ENCODE assay signal across 14 mouse cellular contexts in the genomic region with DNA sequence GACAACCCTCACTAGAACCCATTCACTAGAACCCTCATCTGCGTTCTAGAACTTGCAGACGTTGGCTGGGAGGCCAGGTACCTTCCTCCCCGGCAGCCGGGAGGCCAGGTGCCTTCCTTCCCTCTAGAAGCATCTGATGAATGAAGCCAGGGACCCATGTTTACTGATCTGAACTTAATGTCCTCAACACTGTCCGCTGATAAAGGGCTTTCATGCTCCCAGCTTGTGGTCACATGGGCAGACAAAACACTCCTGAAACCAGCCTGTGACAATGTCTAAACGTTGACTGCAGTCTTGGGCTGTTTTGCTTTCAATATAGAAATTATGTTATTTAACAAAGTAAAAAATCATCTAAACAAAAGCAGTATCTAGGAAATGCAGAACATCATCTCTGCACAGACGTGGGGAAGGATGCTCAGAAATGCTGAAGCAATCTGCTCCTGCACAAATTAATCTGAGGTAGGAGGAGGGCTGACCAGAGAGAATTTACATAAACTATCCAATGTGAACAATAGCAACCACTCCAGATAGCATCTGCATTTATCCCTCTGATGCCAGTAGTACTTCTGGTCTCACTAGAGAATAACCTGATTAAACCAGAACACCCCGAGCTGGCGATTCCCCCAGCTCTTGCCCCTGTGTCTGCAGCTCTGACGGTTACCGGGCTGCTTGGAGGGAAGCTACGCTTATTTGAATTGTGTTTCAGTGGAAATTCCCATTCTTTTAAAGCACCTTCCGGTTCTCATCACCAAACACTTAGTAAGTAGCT. TPM values are rescaled to one million over a fixed set of nuclear protein-coding genes. Genes with fewer than 3 reads are reported as not detected.
DNase-seq lines count a peak whose midpoint lies in the region; ATAC-seq and TF ChIP-seq lines count a peak whose summit lies in the region.
"Had no signal": no experiment of that assay in that cellular context is flagged by ENCODE, and none has a peak within 500 bp of the region (broad histone marks: within the 10 kb centered on the region; RNA-seq: fewer than 3 reads in every experiment).

No protein-coding gene starts in this region.

- TF ChIP-seq CTCF in hindbrain, postnatal 0 days (IDR thresholded peaks at IDR 0.05; ENCODE audit: low read depth) = no peak

- no peaks in the 10 kb centered on the region for H3K27me3 ChIP-seq in hindbrain, embryonic 13.5 days
- no peaks in the 10 kb centered on the region for H3K27me3 ChIP-seq in hindbrain, postnatal 0 days (ENCODE audit: insufficient read depth, low read length)

- H3K4me2 ChIP-seq in hindbrain, embryonic 13.5 days = peak overlapping the region; percentile 11; the same call in 1 of the 2 replicates
- H3K4me2 ChIP-seq in hindbrain, postnatal 0 days (ENCODE audit: low read depth, low read length) = no peak overlapping the region

- DNase-seq in cerebellum, adult 9-10 months = peak; percentile 11
- DNase-seq in cerebellum, postnatal 14 days = no peak
- no peak for DNase-seq in hindbrain, postnatal 0 days (ENCODE audit: low spot score)
- peak; percentile 3 for DNase-seq in lung, postnatal 10 days
- DNase-seq in lung, postnatal 25 days (ENCODE audit: low spot score) = no peak
- peak; percentile 5 for DNase-seq in thymus, postnatal 4 days
- DNase-seq in thymus, postnatal 25 days = no peak
- DNase-seq: adrenal gland, postnatal 10 days; kidney, adult 2 months; lung, adult 18-20 months had no signal

- H3K4me1 ChIP-seq in hindbrain, embryonic 13.5 days (replicated peaks) = peaks cover 84% of the 10 kb centered on the region
- H3K4me1 ChIP-seq in hindbrain, postnatal 0 days (ENCODE audit: insufficient read depth, low read length) = peaks cover 24% of the 10 kb centered on the region

- H3K9ac ChIP-seq in hindbrain, embryonic 13.5 days = peak overlapping the region; percentile 39
- H3K9ac ChIP-seq in hindbrain, postnatal 0 days (replicated peaks; ENCODE audit: low read length) = no peak overlapping the region

- H3K9me3 ChIP-seq in hindbrain, embryonic 13.5 days = no peaks in the 10 kb centered on the region
- H3K9me3 ChIP-seq in hindbrain, postnatal 0 days (ENCODE audit: low read length) = no peaks in the 10 kb centered on the region
- H3K9me3 ChIP-seq: embryonic facial prominence, embryonic 10.5 days; limb, embryonic 10.5 days had no signal

- WGBS in hindbrain, embryonic 13.5 days = 48% methylated on average over 13 of the region's 13 CpGs
- WGBS in hindbrain, postnatal 0 days = 47% methylated on average over 13 of the region's 13 CpGs

- no peaks in the 10 kb centered on the region; the same call in 1 of the 2 replicates for H3K36me3 ChIP-seq in hindbrain, embryonic 13.5 days
- H3K36me3 ChIP-seq in hindbrain, postnatal 0 days (ENCODE audit: insufficient read depth, low read length) = no peaks in the 10 kb centered on the region

- H3K4me3 ChIP-seq in hindbrain, embryonic 13.5 days = no peak overlapping the region
- no peak overlapping the region for H3K4me3 ChIP-seq in hindbrain, postnatal 0 days (ENCODE audit: low read length)
- H3K4me3 ChIP-seq: embryonic facial prominence, embryonic 10.5 days; limb, embryonic 10.5 days had no signal

- H3K27ac ChIP-seq in hindbrain, embryonic 13.5 days = no peak overlapping the region
- H3K27ac ChIP-seq in hindbrain, postnatal 0 days = no peak overlapping the region
- H3K27ac ChIP-seq: embryonic facial prominence, embryonic 10.5 days; limb, embryonic 10.5 days had no signal

- no peak for ATAC-seq in hindbrain, embryonic 13.5 days (ENCODE audit: low FRiP score)
- no peak for ATAC-seq in hindbrain, postnatal 0 days

RNA-seq across cellular contexts. Expression of gene Snx18, which starts 7.4 kb away (rescaled TPM):
- 10.8 and 11.2 TPM in 2 replicates for polyA plus RNA-seq in hindbrain, embryonic 13.5 days (2015; fragmentation: Nextera tagmentation; extraction: Ambion mirVana)
- total RNA-seq in hindbrain, postnatal 0 days (2014; rRNA removed) = 38.2 and 44.4 TPM in 2 replicates
- polyA plus RNA-seq in hindbrain, postnatal 0 days (2015; fragmentation: Nextera tagmentation; extraction: Ambion mirVana) = 11.1 and 11.5 TPM in 2 replicates

RNA-seq across cellular contexts. Expression of gene Hspb3, which starts 52.6 kb away (rescaled TPM):
- 0.35 TPM in 1 of 2 replicates, not detected in the other for polyA plus RNA-seq in hindbrain, embryonic 13.5 days (2015; fragmentation: Nextera tagmentation; extraction: Ambion mirVana)
- 0.21 and 0.47 TPM in 2 replicates for total RNA-seq in hindbrain, postnatal 0 days (2014; rRNA removed)
- 0.55 and 1.1 TPM in 2 replicates for polyA plus RNA-seq in hindbrain, postnatal 0 days (2015; fragmentation: Nextera tagmentation; extraction: Ambion mirVana)
- polyA plus RNA-seq: embryonic facial prominence, embryonic 10.5 days; limb, embryonic 10.5 days; stomach, embryonic 14.5 days had no signal

Comparison
In these comparisons a context has a peak if more than half of its experiments do, and no peak if none do; other contexts are left out.
1. DNase-seq: peak in cerebellum, adult 9-10 months (single experiment), lung, postnatal 10 days (single experiment) and thymus, postnatal 4 days (single experiment); none in cerebellum, postnatal 14 days (0 of 2), hindbrain, postnatal 0 days (single experiment), lung, postnatal 25 days (single experiment) and thymus, postnatal 25 days (single experiment).